Mouse (Mus musculus) kidney, adult 18-20 months (tissue): ENCODE results near the gene Olfr1346.
A peak's percentile ranks its signal among the peaks of the same experiment; 100 is the strongest.

Experiments
- DNase-seq: peaks from one replicate; pipeline ENCODE4 v3.0.0; 2021

The Olfr1346 gene

GRCm38 (mm10) chr7:6466951-6467350 is at the start of gene Olfr1346:
Gene Olfr1346, plus strand, starts transcription at chr7:6467101.
- DNase-seq = no peak

- DNase-seq = no peak
Observed at GRCm38 (mm10) chr7:6419894-6420293, 47.0 kb upstream of the Olfr1346 start.

DNA sequence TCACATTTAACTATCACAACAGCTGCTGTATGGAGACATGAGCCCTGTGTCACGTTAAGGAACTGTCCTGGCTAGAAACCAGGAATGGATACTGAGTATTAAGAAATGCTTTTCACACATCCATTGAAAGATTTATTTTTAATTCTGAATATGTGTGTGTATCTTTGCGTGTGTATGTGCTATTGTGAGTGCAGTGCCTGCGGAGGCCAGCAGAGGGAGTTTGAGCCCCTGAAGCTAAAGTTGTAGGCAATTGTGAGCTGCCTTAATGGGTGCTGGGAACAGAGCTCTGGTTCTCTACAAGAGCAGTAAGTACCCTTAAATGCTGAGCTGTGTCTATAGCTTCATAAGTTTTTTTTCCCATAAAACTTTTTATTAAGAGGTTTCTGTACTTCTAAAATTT is 37.5 kb upstream of the Olfr1346 start:
- DNase-seq = no peak

DNA sequence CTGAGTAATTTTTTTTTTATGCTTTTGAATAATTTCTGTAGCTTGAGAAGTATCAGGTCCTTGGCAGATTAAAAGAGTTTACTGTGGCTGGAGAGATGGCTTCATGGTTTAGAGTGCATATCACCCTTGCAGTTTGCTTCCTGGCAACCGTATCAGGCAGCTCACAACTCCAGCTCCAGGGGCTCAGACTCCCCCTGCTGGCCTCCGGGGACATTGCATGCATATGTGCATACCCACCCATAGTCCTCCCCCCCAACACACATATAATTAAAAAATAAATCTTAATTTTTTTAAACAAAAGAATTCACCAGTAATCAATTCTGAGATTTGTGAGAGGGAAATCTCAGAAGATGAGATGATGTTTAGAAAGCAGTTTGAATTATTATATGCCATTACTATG is 36.6 kb upstream of the Olfr1346 start:
- DNase-seq = peak; percentile 46

- DNase-seq = no peak
Observed at GRCm38 (mm10) chr7:6438388-6438787, 28.5 kb upstream of the Olfr1346 start, which contains the start of gene Olfr1344. Gene Olfr1344, plus strand, starts transcription at chr7:6438688.

- DNase-seq = no peak
Observed at GRCm38 (mm10) chr7:6441173-6441572, 25.7 kb upstream of the Olfr1346 start.

DNA sequence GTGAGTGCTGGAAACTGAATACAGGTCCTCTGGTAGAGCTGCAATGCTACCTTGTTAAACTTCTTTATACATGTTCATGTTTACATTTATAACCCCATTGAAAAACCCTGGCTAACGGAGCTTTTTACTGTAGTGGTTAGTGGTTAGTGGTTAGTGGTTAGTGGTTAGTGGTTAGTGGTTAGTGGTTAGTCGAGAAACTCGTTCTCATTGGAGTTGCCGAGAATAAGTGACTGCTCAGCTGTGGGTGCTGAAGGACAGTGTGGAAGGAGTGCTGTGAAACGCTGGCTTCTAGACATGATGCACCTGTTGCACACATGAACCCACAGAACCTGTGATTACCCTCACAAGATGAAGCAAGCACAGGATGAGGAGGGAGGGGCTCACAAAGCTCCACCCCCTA is 19.1 kb upstream of the Olfr1346 start:
- no peak for DNase-seq

DNA sequence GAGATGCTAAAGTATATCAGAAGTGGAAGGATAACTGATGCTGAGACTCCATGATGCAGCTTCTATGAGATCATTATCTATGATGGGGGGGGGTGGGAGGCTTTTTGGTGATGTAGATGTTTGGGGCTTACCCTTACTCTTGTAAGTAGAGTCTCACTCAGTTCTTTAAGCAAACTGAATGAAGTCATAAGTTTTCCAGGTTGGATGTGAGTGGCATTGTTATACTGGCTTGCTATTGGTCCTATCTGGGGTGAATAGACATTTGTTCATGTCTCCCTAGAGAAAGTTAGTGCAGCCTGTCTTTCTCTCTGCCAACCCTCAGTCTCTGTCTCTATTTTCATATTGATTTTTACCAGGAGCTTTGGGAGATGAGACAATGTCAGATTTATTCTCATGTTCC is 11.0 kb upstream of the Olfr1346 start, which contains the start of gene Olfr1336:
Gene Olfr1336 (plus strand): TSS at position 301 of the 400 bp plus-strand sequence.
- DNase-seq = no peak

GRCm38 (mm10) chr7:6456399-6456798 is 10.5 kb upstream of the Olfr1346 start:
- no peak for DNase-seq

DNA sequence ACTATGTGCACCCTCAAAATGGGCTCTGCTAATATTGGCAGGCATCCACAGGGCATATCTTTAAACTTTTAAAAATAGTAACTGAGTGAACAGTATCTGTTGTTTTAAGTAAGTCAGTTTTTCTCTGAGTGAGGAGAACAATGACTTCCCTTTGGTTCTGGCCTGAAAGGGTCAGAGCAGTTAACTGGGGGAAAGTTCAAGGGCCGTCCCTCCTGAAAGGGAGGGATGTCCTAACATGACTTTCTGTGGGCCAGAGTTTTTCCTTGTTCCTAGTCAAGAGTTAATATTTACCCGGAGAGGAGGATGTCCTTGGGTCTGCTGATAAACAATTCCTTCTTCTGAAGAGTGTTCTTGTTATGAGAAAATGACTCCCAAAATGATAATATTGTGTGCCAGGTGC is 10.7 kb downstream of the Olfr1346 start:
- peak; percentile 36 for DNase-seq

DNA sequence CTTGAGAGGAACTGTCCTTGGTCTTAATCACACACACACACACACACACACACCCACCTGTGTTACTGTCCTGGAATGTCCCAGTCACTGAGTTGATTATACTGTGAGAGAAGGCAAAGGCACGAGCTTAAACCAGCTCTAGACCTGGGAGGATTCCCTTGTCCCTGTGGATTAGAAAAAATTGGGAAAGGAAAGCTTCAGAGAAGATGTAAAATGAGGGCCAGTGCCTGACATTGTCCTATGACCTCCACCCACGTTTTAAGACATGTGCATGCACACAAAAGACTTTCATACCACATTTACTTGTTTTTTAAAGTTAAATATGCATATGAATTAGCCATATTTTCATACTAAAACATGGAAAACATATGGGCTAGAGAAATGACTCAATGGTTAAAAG is 19.9 kb downstream of the Olfr1346 start, which contains the start of gene Olfr5:
Gene Olfr5 (minus strand): TSS at position 101 of the 400 bp plus-strand sequence.
- DNase-seq = no peak

- no peak for DNase-seq
Observed at GRCm38 (mm10) chr7:6499655-6500054, 32.8 kb downstream of the Olfr1346 start, which contains the start of gene Olfr1347. Gene Olfr1347, minus strand, starts transcription at chr7:6499755.

GRCm38 (mm10) chr7:6508648-6509047 is 41.7 kb downstream of the Olfr1346 start, which contains the start of gene Olfr1348:
Gene Olfr1348, minus strand, starts transcription at chr7:6508748.
- DNase-seq = no peak

DNA sequence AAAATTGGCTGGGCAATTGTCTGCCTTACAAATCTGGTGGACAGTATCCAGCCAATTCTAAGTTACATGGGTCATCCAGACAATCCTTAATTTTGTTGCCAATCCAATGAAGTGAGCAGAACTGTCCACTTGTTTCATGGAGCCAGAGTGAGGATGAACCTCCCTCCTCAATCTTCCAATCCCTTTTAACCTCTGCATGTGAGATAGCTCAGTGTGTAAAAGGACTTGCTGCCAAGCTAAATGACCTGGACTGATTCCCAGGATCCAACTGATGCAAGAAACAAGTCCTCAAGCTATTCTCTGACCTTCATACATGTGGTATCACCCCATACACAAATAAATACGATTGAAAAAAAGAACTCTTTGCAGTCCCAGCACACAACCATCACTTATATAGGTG is 54.8 kb downstream of the Olfr1346 start:
- DNase-seq = no peak

- no peak for DNase-seq
Observed at GRCm38 (mm10) chr7:6522850-6523249, 55.9 kb downstream of the Olfr1346 start, which contains the start of gene Olfr1349. Gene Olfr1349, minus strand, starts transcription at chr7:6522950.

DNA sequence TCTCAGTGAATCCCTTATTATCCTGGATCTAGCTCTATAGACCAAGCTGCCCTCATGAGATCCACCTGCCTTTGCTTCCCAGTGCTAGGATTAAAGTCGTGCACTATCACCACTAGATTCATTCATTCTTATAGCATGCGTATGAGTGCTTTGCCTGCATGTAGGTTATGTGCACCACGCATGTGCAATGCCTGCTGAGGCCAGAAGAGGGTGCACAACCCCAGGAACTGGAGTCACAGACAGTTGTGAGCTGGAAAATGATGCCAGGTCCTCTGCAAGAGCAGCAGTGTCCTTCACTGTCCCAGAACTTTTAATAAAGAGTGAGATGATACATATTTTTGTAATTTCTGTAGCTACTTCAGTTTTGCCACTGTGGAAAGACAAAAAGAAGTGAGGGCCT is 58.1 kb downstream of the Olfr1346 start:
- no peak for DNase-seq

DNA sequence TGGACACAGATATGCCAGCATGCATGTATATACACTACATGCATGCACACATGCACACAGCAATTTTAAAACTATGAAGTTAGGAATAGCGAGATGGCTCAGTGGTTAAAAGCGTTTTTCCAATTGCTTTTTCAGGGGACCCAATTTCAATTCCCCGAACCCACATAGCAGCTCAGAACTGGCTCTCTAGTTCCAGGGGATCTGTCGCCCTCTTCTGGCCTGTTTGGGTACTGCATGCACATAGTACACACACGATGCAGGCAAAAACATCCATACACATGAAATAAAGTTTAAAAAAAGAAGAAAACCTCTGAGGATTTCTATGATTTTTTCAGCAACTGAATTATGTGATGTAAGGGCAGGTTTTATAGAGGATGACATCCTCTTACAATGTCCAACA is 59.2 kb downstream of the Olfr1346 start:
- DNase-seq = peak; percentile 33
